Mouse (Mus musculus) hindbrain, embryonic 16.5 days (tissue): ENCODE measurements at regions not wholly inside any gene's neighbourhood (a gene's known extent, or its start where the extent isn't known, plus 50 kb on each side); places are given as distances from the start of the nearest gene placed in this dataset.
"Not testable (repeated sequence)": the region's sequence is repeated elsewhere in the genome, so short reads cannot be mapped to it uniquely, and the experiment has no call there.

ENCODE experiments used
- ATAC-seq: fragments of 200-750 bp; cut with Nextera tagmentation; 2 replicates; pipeline ENCODE4 v1.8.0; 2017; ENCODE audit warnings: moderate TSS enrichment, moderate library complexity
- H3K27ac ChIP-seq: fragments of 300-500 bp; sonication (generic); 2 replicates; pipeline ENCODE4 v1.5.1; 2014; ENCODE audit warnings: low read depth, mild to moderate bottlenecking, control low read depth, low read length, moderate library complexity
- H3K27me3 ChIP-seq: fragments of 300-500 bp; sonication (generic); replicated peaks from 2 replicates; pipeline ENCODE4 v1.6.1; 2014; ENCODE audit warnings: low read length; ENCODE audit not compliant: control insufficient read depth, insufficient read depth
- H3K36me3 ChIP-seq: fragments of 300-500 bp; sonication (generic); 2 replicates; pipeline ENCODE4 v1.6.1; 2014; ENCODE audit warnings: mild to moderate bottlenecking, low read length, moderate library complexity, mixed read lengths; ENCODE audit not compliant: control insufficient read depth, insufficient read depth
- H3K4me1 ChIP-seq: fragments of 300-500 bp; sonication (generic); 2 replicates; pipeline ENCODE4 v1.6.1; 2014; ENCODE audit warnings: low read depth, low read length; ENCODE audit not compliant: control insufficient read depth, insufficient read depth
- H3K4me2 ChIP-seq: fragments of 300-500 bp; sonication (generic); 2 replicates; pipeline ENCODE4 v1.6.1; 2014; ENCODE audit warnings: mild to moderate bottlenecking, low read length, control low read depth, moderate library complexity
- H3K4me3 ChIP-seq: fragments of 300-500 bp; sonication (generic); 2 replicates; pipeline ENCODE4 v1.5.1; 2014; ENCODE audit warnings: mild to moderate bottlenecking, low read length, control low read depth, moderate library complexity
- H3K9ac ChIP-seq: fragments of 300-500 bp; sonication (generic); 2 replicates; pipeline ENCODE4 v1.6.1; 2014; ENCODE audit warnings: low read depth, mild to moderate bottlenecking, control low read depth, low read length, moderate library complexity
- H3K9me3 ChIP-seq: fragments of 300-500 bp; sonication (generic); 2 replicates; pipeline ENCODE4 v1.6.1; 2014; ENCODE audit warnings: mild to moderate bottlenecking, low read length, moderate library complexity; ENCODE audit not compliant: control insufficient read depth
- WGBS: fragments of 180-500 bp; shearing (Covaris S2); extraction: QIAGEN DNeasy Blood & Tissue Kit; methylation state at CpG from one replicate; pipeline ENCODE4 v1.1.7; 2014; 5-methylcytosine and 5-hydroxymethylcytosine counted together

- Histone ChIP-seq H3K9me3 (no peaks in the 10 kb centered on the region), H3K36me3 (no peaks in the 10 kb centered on the region), H3K27ac (no peak overlapping the region), H3K4me2 (no peak overlapping the region), H3K9ac (no peak overlapping the region), H3K27me3 (no peaks in the 10 kb centered on the region), H3K4me1 (peaks cover 4% of the 10 kb centered on the region; the same call in 1 of the 2 replicates), H3K4me3 (no peak overlapping the region)
- WGBS = 73% methylated on average over 4 of the region's 4 CpGs
- ATAC-seq = no peak
Measured at GRCm38 (mm10) chr15:8834151-8834550, 123.6 kb upstream of the Slc1a3 start.

- Histone ChIP-seq H3K4me1 (peaks cover 4% of the 10 kb centered on the region; the same call in 1 of the 2 replicates), H3K36me3 (no peaks in the 10 kb centered on the region), H3K4me2 (no peak overlapping the region), H3K4me3 (no peak overlapping the region), H3K9ac (no peak overlapping the region), H3K27ac (no peak overlapping the region), H3K27me3 (no peaks in the 10 kb centered on the region), H3K9me3 (no peaks in the 10 kb centered on the region)
- ATAC-seq = no peak
- WGBS = 56% methylated on average over 1 of the region's 1 CpGs
Measured at GRCm38 (mm10) chr15:8832970-8833369, 122.4 kb upstream of the Slc1a3 start.

GRCm38 (mm10) chr15:8831720-8832620 is 121.4 kb upstream of the Slc1a3 start:
- Histone ChIP-seq H3K4me1 (peaks cover 4% of the 10 kb centered on the region; the same call in 1 of the 2 replicates), H3K9me3 (no peaks in the 10 kb centered on the region), H3K27me3 (no peaks in the 10 kb centered on the region), H3K9ac (no peak overlapping the region), H3K36me3 (no peaks in the 10 kb centered on the region), H3K4me2 (no peak overlapping the region), H3K4me3 (no peak overlapping the region), H3K27ac (0 out of 2 replicates have a peak overlapping the region, but pooled peaks have one; percentile 17)
- ATAC-seq = no peak
- 35% methylated on average over 13 of the region's 13 CpGs for WGBS

- Histone ChIP-seq H3K27ac (no peak overlapping the region), H3K9me3 (peaks cover 2% of the 10 kb centered on the region; the same call in 1 of the 2 replicates), H3K4me2 (no peak overlapping the region), H3K36me3 (no peaks in the 10 kb centered on the region), H3K4me3 (no peak overlapping the region), H3K4me1 (no peaks in the 10 kb centered on the region), H3K9ac (no peak overlapping the region), H3K27me3 (no peaks in the 10 kb centered on the region)
- ATAC-seq = no peak
- WGBS = 74% methylated on average over 6 of the region's 6 CpGs
Measured at GRCm38 (mm10) chr15:8824861-8825260, 114.3 kb upstream of the Slc1a3 start.

GRCm38 (mm10) chr15:8822795-8823194 is 112.2 kb upstream of the Slc1a3 start:
- 93% methylated on average over 1 of the region's 8 CpGs for WGBS
- not testable (repeated sequence) for H3K9me3 ChIP-seq, H3K36me3 ChIP-seq, H3K9ac ChIP-seq, H3K4me3 ChIP-seq, H3K4me2 ChIP-seq, H3K4me1 ChIP-seq, H3K27me3 ChIP-seq, H3K27ac ChIP-seq, ATAC-seq

- Histone ChIP-seq H3K4me1 (0 out of 2 replicates have a peak, but pooled peaks cover 3% of the 10 kb centered on the region), H3K4me2 (no peak overlapping the region), H3K9ac (no peak overlapping the region), H3K27ac (no peak overlapping the region), H3K9me3 (no peaks in the 10 kb centered on the region), H3K36me3 (no peaks in the 10 kb centered on the region), H3K4me3 (no peak overlapping the region), H3K27me3 (no peaks in the 10 kb centered on the region)
- 53% methylated on average over 8 of the region's 8 CpGs for WGBS
- peak; percentile 35; the same call in 1 of the 2 replicates for ATAC-seq
Measured at GRCm38 (mm10) chr15:8817542-8817941, 107.0 kb upstream of the Slc1a3 start.

GRCm38 (mm10) chr15:8816501-8817368 is 106.2 kb upstream of the Slc1a3 start:
- no peak overlapping the region for H3K4me2 ChIP-seq
- ATAC-seq = peak; percentile 80
- H3K27ac ChIP-seq = no peak overlapping the region
- H3K9me3 ChIP-seq = no peaks in the 10 kb centered on the region
- H3K4me1 ChIP-seq = 0 out of 2 replicates have a peak, but pooled peaks cover 3% of the 10 kb centered on the region
- H3K36me3 ChIP-seq = no peaks in the 10 kb centered on the region
- H3K27me3 ChIP-seq = no peaks in the 10 kb centered on the region
- 45% methylated on average over 10 of the region's 10 CpGs for WGBS
- no peak overlapping the region for H3K4me3 ChIP-seq
- no peak overlapping the region for H3K9ac ChIP-seq

GRCm38 (mm10) chr15:8815958-8816357 is 105.4 kb upstream of the Slc1a3 start:
- WGBS = 39% methylated on average over 2 of the region's 2 CpGs
- H3K4me3 ChIP-seq = no peak overlapping the region
- no peaks in the 10 kb centered on the region for H3K9me3 ChIP-seq
- H3K27me3 ChIP-seq = no peaks in the 10 kb centered on the region
- 0 out of 2 replicates have a peak, but pooled peaks cover 3% of the 10 kb centered on the region for H3K4me1 ChIP-seq
- no peak overlapping the region for H3K9ac ChIP-seq
- H3K36me3 ChIP-seq = no peaks in the 10 kb centered on the region
- peak overlapping the region; percentile 63 for H3K27ac ChIP-seq
- ATAC-seq = no peak
- no peak overlapping the region for H3K4me2 ChIP-seq

- Histone ChIP-seq H3K27me3 (no peaks in the 10 kb centered on the region), H3K4me1 (0 out of 2 replicates have a peak, but pooled peaks cover 3% of the 10 kb centered on the region), H3K27ac (no peak overlapping the region; the same call in 1 of the 2 replicates)
Measured at GRCm38 (mm10) chr15:8815277-8815676, 104.7 kb upstream of the Slc1a3 start.

More at GRCm38 (mm10) chr15:8815277-8815676, 104.7 kb upstream of the Slc1a3 start:
- peak; percentile 86 for ATAC-seq
- WGBS = 14% methylated on average over 6 of the region's 6 CpGs
- Histone ChIP-seq H3K4me3 (no peak overlapping the region), H3K4me2 (no peak overlapping the region), H3K9ac (no peak overlapping the region), H3K9me3 (no peaks in the 10 kb centered on the region), H3K36me3 (no peaks in the 10 kb centered on the region)
